Mouse (Mus musculus): ENCODE data around the gene Spag16.

DNA sequence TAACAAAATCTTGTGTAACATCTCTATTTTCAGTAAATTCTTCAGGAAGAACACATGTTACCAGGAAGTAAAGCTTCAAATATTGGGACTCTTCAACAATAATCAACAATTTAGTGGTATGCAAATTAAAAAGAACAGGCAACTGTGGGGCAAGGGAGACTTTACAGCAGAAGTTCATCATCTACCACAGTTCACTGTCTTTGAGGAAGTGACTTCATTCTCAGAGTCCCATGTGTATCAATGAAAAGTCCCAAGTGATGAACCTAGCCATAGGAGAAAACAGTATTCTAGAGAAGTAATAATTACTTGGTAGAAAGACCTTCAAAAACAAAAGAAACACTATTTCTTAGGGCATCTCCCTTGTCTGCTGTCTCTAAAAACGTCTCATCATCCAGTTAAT, 457.4 kb downstream of the Spag16 start:
- TF ChIP-seq CTCF (IDR thresholded peaks at IDR 0.05; ENCODE audit: control insufficient read depth, insufficient read depth, low read length) = no peak
- TF ChIP-seq POLR2A (IDR thresholded peaks at IDR 0.05; ENCODE audit: borderline replicate concordance, control insufficient read depth, low read depth, low read length) = no peak
